Mouse (Mus musculus) myocyte (in vitro differentiated cells): ENCODE results near the gene Kcnk1. TPM values are rescaled to one million over a fixed set of nuclear protein-coding genes. Genes with fewer than 3 reads are reported as not detected.

Experiments
- H3K27me3 ChIP-seq: one replicate; pipeline ENCODE4 v1.6.1; 2011; ENCODE audit not compliant: control insufficient read depth, insufficient read depth, insufficient read length
- H3K36me3 ChIP-seq: one replicate; pipeline ENCODE4 v1.6.1; 2011; ENCODE audit not compliant: control insufficient read depth, insufficient read depth
- H3K4me2 ChIP-seq: one replicate; pipeline ENCODE4 v1.6.1; 2011; ENCODE audit warnings: low read depth, control low read depth
- H3K4me3 ChIP-seq: one replicate; pipeline ENCODE4 v1.5.1; 2011; ENCODE audit warnings: mild to moderate bottlenecking, control low read depth, moderate library complexity
- H3K79me2 ChIP-seq: one replicate; pipeline ENCODE4 v1.6.1; 2011; ENCODE audit not compliant: control insufficient read depth, insufficient read depth
- H3ac ChIP-seq: one replicate; pipeline ENCODE4 v1.6.1; 2011; ENCODE audit not compliant: control insufficient read depth, insufficient read length
- CEBPB ChIP-seq: IDR thresholded peaks from 2 replicates; pipeline ENCODE4 v1.6.1; 2011; ENCODE audit warnings: mild to moderate bottlenecking, moderate library complexity; ENCODE audit not compliant: poor library complexity, insufficient read depth, severe bottlenecking
- E2F4 ChIP-seq: IDR thresholded peaks from one replicate; pipeline ENCODE4 v1.6.1; 2011; ENCODE audit warnings: mild to moderate bottlenecking, control low read depth, moderate library complexity; ENCODE audit not compliant: insufficient read depth
- MAX ChIP-seq: IDR thresholded peaks from one replicate; pipeline ENCODE4 v1.6.1; 2011; ENCODE audit warnings: low read depth, mild to moderate bottlenecking, control low read depth
- MYOD1 ChIP-seq, 3 experiments: IDR thresholded peaks; one replicate each; pipeline ENCODE4 v1.6.1; 2011; ENCODE audit warnings: control low read depth in 2 of 3, low read depth in 2 of 3, mild to moderate bottlenecking in 2 of 3, moderate library complexity in 1 of 3; ENCODE audit not compliant: insufficient read length in 2 of 3, control insufficient read depth in 1 of 3
- MYOG ChIP-seq, 3 experiments: IDR thresholded peaks; one replicate each; pipeline ENCODE4 v1.6.1; 2011; ENCODE audit warnings: control low read depth in 2 of 3, low read depth in 2 of 3, mild to moderate bottlenecking in 2 of 3; ENCODE audit not compliant: insufficient read length in 2 of 3, control insufficient read depth in 1 of 3, insufficient read depth in 1 of 3
- POLR2A ChIP-seq: IDR thresholded peaks from one replicate; pipeline ENCODE4 v1.6.1; 2011; ENCODE audit warnings: low read depth, mild to moderate bottlenecking, control low read depth, moderate library complexity; ENCODE audit not compliant: insufficient read length
- POLR2AphosphoS2 ChIP-seq: IDR thresholded peaks from one replicate; pipeline ENCODE4 v1.6.1; 2011; ENCODE audit warnings: low read depth, control low read depth; ENCODE audit not compliant: insufficient read length
- REST ChIP-seq: IDR thresholded peaks from one replicate; pipeline ENCODE4 v1.6.1; 2011; ENCODE audit warnings: mild to moderate bottlenecking, control low read depth, moderate library complexity; ENCODE audit not compliant: insufficient read depth, insufficient read length
- SRF ChIP-seq: IDR thresholded peaks from one replicate; pipeline ENCODE4 v1.6.1; 2011; ENCODE audit warnings: low read depth; ENCODE audit not compliant: control insufficient read depth, insufficient read length
- TCF12 ChIP-seq: IDR thresholded peaks from one replicate; pipeline ENCODE4 v1.6.1; 2011; ENCODE audit warnings: mild to moderate bottlenecking, control low read depth; ENCODE audit not compliant: poor library complexity, insufficient read depth, severe bottlenecking
- TCF3 ChIP-seq: IDR thresholded peaks from one replicate; pipeline ENCODE4 v1.6.1; 2011; ENCODE audit warnings: low read depth, control low read depth; ENCODE audit not compliant: insufficient read length
- USF1 ChIP-seq: IDR thresholded peaks from one replicate; pipeline ENCODE4 v1.6.1; 2011; ENCODE audit warnings: low read depth, mild to moderate bottlenecking, control low read depth, moderate library complexity
- polyA plus RNA-seq: library from polyadenylated mRNA; unstranded; fragments of >200 nt; fragmentation: generic; extraction: Trizol; gene quantifications from one replicate; pipeline ENCODE4 v1.2.1, GENCODE M21; 2012; ENCODE audit warnings: missing spikeins

Kcnk1 gene
- polyA plus RNA-seq, 1 experiment, result not detected

DNA sequence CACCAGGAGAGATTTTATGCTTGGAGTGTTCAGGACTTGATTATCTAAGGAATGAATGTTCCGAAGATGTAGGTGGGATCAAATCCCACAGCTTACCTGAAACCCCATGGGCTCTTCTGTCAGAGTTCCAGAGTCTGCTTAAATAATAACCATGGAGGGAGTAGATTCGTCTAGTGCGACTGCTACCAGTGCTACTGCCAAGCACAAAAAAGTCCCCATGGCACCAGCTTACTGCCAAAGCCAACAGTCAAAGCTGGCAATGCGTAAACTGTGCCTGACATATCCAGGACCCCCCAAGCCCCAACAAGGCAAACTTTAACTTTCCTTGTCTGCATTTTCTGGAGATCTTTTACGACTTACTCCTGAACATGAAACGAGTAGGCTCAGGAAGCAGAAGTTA is 32.5 kb downstream of the Kcnk1 start:
- Histone ChIP-seq H3K27me3 (peaks cover 12% of the 10 kb centered on the region), H3K36me3 (no peaks in the 10 kb centered on the region), H3K4me2 (no peak overlapping the region), H3K79me2 (no peaks in the 10 kb centered on the region), H3ac (no peak overlapping the region), H3K4me3 (no peak overlapping the region)
- TF ChIP-seq POLR2A (no peak), REST (no peak), USF1 (no peak), SRF (no peak), MYOD1 (IDR thresholded peaks at IDR 0.05; ENCODE audit: control insufficient read depth in 1 of 3, insufficient read length in 2 of 3, low read depth in 2 of 3) (no peak), MAX (no peak), CEBPB (no peak), TCF3 (no peak)

DNA sequence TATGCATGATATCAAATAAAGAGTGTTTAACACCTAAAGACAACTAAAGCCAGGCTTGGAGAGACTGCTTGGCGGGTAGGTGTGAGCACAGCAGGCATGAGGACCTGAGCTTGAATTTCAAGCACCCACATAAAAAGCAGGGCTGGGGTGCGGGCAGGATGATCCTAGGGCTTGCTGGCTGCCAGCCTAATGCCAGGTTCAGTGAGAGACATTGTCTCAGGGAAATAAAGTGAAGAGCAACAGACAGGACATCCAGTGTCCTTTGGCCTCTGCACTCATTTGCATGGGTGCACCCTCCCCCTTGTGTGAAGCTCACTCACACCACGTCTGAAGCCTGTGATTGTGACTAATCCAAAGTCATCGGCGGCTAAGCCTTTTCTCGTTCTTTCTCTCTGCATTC is 34.0 kb downstream of the Kcnk1 start:
- TF ChIP-seq CEBPB (no peak), USF1 (no peak), TCF12 (no peak), MYOD1 (IDR thresholded peaks at IDR 0.05; ENCODE audit: control insufficient read depth in 1 of 3, insufficient read length in 2 of 3, low read depth in 2 of 3) (no peak), POLR2A (no peak), E2F4 (no peak), SRF (no peak), MAX (no peak), POLR2AphosphoS2 (no peak), REST (no peak), MYOG (IDR thresholded peaks at IDR 0.05; ENCODE audit: control insufficient read depth in 1 of 3, insufficient read depth in 1 of 3, insufficient read length in 2 of 3, low read depth in 2 of 3) (no peak), TCF3 (no peak)
- Histone ChIP-seq H3K4me3 (no peak overlapping the region), H3K36me3 (no peaks in the 10 kb centered on the region), H3K4me2 (no peak overlapping the region), H3K27me3 (peaks cover 12% of the 10 kb centered on the region), H3ac (no peak overlapping the region), H3K79me2 (no peaks in the 10 kb centered on the region)

DNA sequence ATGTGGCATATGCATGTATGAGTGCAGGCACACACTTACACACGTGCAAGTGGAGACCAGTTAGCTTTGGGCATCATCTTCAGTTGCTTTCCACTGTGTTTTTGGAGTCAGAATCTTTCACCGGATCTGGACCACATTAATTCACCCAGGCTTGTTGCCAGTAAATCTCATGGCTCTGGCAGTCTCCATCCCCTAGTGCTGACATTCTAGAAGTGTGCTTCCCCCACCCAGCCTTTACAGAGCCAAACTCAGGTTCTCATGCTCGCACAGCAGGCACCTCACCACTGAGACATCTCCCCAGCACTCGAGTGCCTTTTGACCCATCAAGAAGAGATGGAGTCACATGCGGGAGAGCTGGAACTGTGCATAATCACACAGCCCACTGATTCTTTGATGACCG is 37.8 kb downstream of the Kcnk1 start:
- Histone ChIP-seq H3K27me3 (peaks cover 12% of the 10 kb centered on the region), H3K4me3 (no peak overlapping the region), H3ac (no peak overlapping the region), H3K36me3 (no peaks in the 10 kb centered on the region), H3K79me2 (no peaks in the 10 kb centered on the region), H3K4me2 (no peak overlapping the region)
- TF ChIP-seq POLR2A, result no peak
- no peak for TF ChIP-seq E2F4
- TF ChIP-seq SRF, result no peak
- TF ChIP-seq USF1, result no peak
- no peak for TF ChIP-seq CEBPB
- TF ChIP-seq REST, result no peak
- TF ChIP-seq POLR2AphosphoS2, result no peak
- no peak for TF ChIP-seq TCF12

DNA sequence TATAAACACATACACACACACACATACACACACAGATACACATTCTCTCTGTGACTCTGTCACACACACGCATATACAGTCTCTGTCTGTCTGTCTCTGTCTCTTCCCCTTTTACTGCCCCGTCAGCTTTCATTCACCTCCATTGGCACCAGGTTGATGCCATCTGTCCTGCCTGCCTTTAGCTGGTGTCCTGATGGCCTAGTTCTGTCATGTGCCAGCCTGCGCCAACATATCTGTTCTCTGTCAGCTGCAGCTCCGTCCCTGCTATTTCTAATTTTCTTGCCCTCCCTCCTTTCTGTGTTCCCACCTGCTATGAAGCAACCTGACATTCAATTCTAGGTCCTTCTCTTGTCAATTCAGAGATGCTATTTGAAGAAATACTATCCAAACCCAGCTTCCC is 40.1 kb downstream of the Kcnk1 start:
- Histone ChIP-seq H3K4me2 (no peak overlapping the region), H3K79me2 (no peaks in the 10 kb centered on the region), H3K27me3 (no peaks in the 10 kb centered on the region), H3ac (no peak overlapping the region), H3K4me3 (no peak overlapping the region), H3K36me3 (no peaks in the 10 kb centered on the region)
- no peak for TF ChIP-seq USF1

DNA sequence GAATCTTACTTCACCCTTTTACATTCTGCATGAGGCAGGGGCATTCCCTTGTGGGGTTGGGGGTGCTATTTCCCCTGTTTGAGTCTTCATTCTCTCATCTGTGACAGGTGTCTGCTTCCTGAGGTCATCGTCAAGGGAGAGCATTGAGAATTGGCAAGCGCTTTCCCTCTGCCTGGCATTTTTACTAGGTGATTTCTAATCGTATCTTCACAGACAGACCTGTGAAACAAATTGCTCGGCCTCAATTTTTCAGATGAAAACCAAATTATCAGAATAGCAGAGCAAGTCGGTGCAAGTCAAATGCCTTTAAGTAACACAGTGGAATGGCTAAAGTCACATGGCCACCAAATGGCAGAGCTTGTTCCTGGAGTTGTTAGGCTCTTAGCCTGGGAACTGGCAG is 41.4 kb downstream of the Kcnk1 start:
- Histone ChIP-seq H3K79me2 (no peaks in the 10 kb centered on the region), H3K4me2 (no peak overlapping the region), H3K27me3 (no peaks in the 10 kb centered on the region), H3K36me3 (no peaks in the 10 kb centered on the region), H3ac (no peak overlapping the region), H3K4me3 (no peak overlapping the region)
- TF ChIP-seq MYOG (IDR thresholded peaks at IDR 0.05; ENCODE audit: control insufficient read depth in 1 of 3, insufficient read depth in 1 of 3, insufficient read length in 2 of 3, low read depth in 2 of 3), result no peak
- TF ChIP-seq TCF3, result no peak
- no peak for TF ChIP-seq SRF

DNA sequence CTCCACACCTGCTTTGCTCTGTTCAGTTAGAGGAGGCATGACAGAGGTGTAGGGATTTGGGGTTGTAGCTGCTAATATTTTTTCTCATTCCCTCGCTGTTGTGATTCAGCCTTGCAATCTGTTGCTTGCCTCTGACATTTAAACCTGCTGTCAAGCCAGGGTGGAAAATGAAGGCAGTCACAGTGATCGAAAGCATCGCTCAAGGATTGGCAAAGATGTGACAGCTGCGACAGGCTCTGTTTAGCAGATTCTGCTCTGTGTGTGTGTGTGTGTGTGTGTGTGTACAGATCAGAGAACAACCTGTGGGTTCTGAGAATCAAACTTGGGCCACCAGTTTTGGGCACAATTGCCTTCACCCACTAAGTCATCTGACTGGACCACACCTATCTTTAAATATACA is 50.8 kb downstream of the Kcnk1 start:
- Histone ChIP-seq H3K27me3 (no peaks in the 10 kb centered on the region), H3K4me3 (no peak overlapping the region), H3K4me2 (no peak overlapping the region), H3ac (no peak overlapping the region), H3K36me3 (no peaks in the 10 kb centered on the region), H3K79me2 (no peaks in the 10 kb centered on the region)
- TF ChIP-seq E2F4 (no peak), SRF (no peak), POLR2AphosphoS2 (no peak), MYOG (IDR thresholded peaks at IDR 0.05; ENCODE audit: control insufficient read depth in 1 of 3, insufficient read depth in 1 of 3, insufficient read length in 2 of 3, low read depth in 2 of 3) (no peak), POLR2A (no peak), MAX (no peak), MYOD1 (IDR thresholded peaks at IDR 0.05; ENCODE audit: control insufficient read depth in 1 of 3, insufficient read length in 2 of 3, low read depth in 2 of 3) (no peak), TCF3 (no peak), REST (no peak)
